Mouse (Mus musculus) myocyte (in vitro differentiated cells): ENCODE results near the gene Fcer1g. TPM values are rescaled to one million over a fixed set of nuclear protein-coding genes. Genes with fewer than 3 reads are reported as not detected.

Experiments
- H3K27me3 ChIP-seq: one replicate; pipeline ENCODE4 v1.6.1; 2011; ENCODE audit not compliant: control insufficient read depth, insufficient read depth, insufficient read length
- H3K36me3 ChIP-seq: one replicate; pipeline ENCODE4 v1.6.1; 2011; ENCODE audit not compliant: control insufficient read depth, insufficient read depth
- H3K4me2 ChIP-seq: one replicate; pipeline ENCODE4 v1.6.1; 2011; ENCODE audit warnings: low read depth, control low read depth
- H3K4me3 ChIP-seq: one replicate; pipeline ENCODE4 v1.5.1; 2011; ENCODE audit warnings: mild to moderate bottlenecking, control low read depth, moderate library complexity
- H3K79me2 ChIP-seq: one replicate; pipeline ENCODE4 v1.6.1; 2011; ENCODE audit not compliant: control insufficient read depth, insufficient read depth
- H3ac ChIP-seq: one replicate; pipeline ENCODE4 v1.6.1; 2011; ENCODE audit not compliant: control insufficient read depth, insufficient read length
- CEBPB ChIP-seq: IDR thresholded peaks from 2 replicates; pipeline ENCODE4 v1.6.1; 2011; ENCODE audit warnings: mild to moderate bottlenecking, moderate library complexity; ENCODE audit not compliant: poor library complexity, insufficient read depth, severe bottlenecking
- E2F4 ChIP-seq: IDR thresholded peaks from one replicate; pipeline ENCODE4 v1.6.1; 2011; ENCODE audit warnings: mild to moderate bottlenecking, control low read depth, moderate library complexity; ENCODE audit not compliant: insufficient read depth
- MAX ChIP-seq: IDR thresholded peaks from one replicate; pipeline ENCODE4 v1.6.1; 2011; ENCODE audit warnings: low read depth, mild to moderate bottlenecking, control low read depth
- MYOD1 ChIP-seq, 3 experiments: IDR thresholded peaks; one replicate each; pipeline ENCODE4 v1.6.1; 2011; ENCODE audit warnings: control low read depth in 2 of 3, low read depth in 2 of 3, mild to moderate bottlenecking in 2 of 3, moderate library complexity in 1 of 3; ENCODE audit not compliant: insufficient read length in 2 of 3, control insufficient read depth in 1 of 3
- MYOG ChIP-seq, 3 experiments: IDR thresholded peaks; one replicate each; pipeline ENCODE4 v1.6.1; 2011; ENCODE audit warnings: control low read depth in 2 of 3, low read depth in 2 of 3, mild to moderate bottlenecking in 2 of 3; ENCODE audit not compliant: insufficient read length in 2 of 3, control insufficient read depth in 1 of 3, insufficient read depth in 1 of 3
- POLR2A ChIP-seq: IDR thresholded peaks from one replicate; pipeline ENCODE4 v1.6.1; 2011; ENCODE audit warnings: low read depth, mild to moderate bottlenecking, control low read depth, moderate library complexity; ENCODE audit not compliant: insufficient read length
- POLR2AphosphoS2 ChIP-seq: IDR thresholded peaks from one replicate; pipeline ENCODE4 v1.6.1; 2011; ENCODE audit warnings: low read depth, control low read depth; ENCODE audit not compliant: insufficient read length
- REST ChIP-seq: IDR thresholded peaks from one replicate; pipeline ENCODE4 v1.6.1; 2011; ENCODE audit warnings: mild to moderate bottlenecking, control low read depth, moderate library complexity; ENCODE audit not compliant: insufficient read depth, insufficient read length
- SRF ChIP-seq: IDR thresholded peaks from one replicate; pipeline ENCODE4 v1.6.1; 2011; ENCODE audit warnings: low read depth; ENCODE audit not compliant: control insufficient read depth, insufficient read length
- TCF12 ChIP-seq: IDR thresholded peaks from one replicate; pipeline ENCODE4 v1.6.1; 2011; ENCODE audit warnings: mild to moderate bottlenecking, control low read depth; ENCODE audit not compliant: poor library complexity, insufficient read depth, severe bottlenecking
- TCF3 ChIP-seq: IDR thresholded peaks from one replicate; pipeline ENCODE4 v1.6.1; 2011; ENCODE audit warnings: low read depth, control low read depth; ENCODE audit not compliant: insufficient read length
- USF1 ChIP-seq: IDR thresholded peaks from one replicate; pipeline ENCODE4 v1.6.1; 2011; ENCODE audit warnings: low read depth, mild to moderate bottlenecking, control low read depth, moderate library complexity
- polyA plus RNA-seq: library from polyadenylated mRNA; unstranded; fragments of >200 nt; fragmentation: generic; extraction: Trizol; gene quantifications from one replicate; pipeline ENCODE4 v1.2.1, GENCODE M21; 2012; ENCODE audit warnings: missing spikeins

The Fcer1g gene
- polyA plus RNA-seq, 1 experiment: not detected

GRCm38 (mm10) chr1:171232348-171232747, 1.8 kb downstream of the Fcer1g start:
- no peak overlapping the region for H3K4me3 ChIP-seq
- TF ChIP-seq MAX (no peak), USF1 (no peak), SRF (no peak), MYOG (IDR thresholded peaks at IDR 0.05; ENCODE audit: control insufficient read depth in 1 of 3, insufficient read depth in 1 of 3, insufficient read length in 2 of 3, low read depth in 2 of 3) (no peak), POLR2A (no peak), CEBPB (no peak), REST (no peak), MYOD1 (IDR thresholded peaks at IDR 0.05; ENCODE audit: control insufficient read depth in 1 of 3, insufficient read length in 2 of 3, low read depth in 2 of 3) (no peak), TCF12 (no peak), POLR2AphosphoS2 (no peak), TCF3 (no peak), E2F4 (no peak)

GRCm38 (mm10) chr1:171231844-171232243, 2.3 kb downstream of the Fcer1g start:
- Histone ChIP-seq H3K36me3 (peaks cover 30% of the 10 kb centered on the region), H3K4me2 (peak overlapping the region; percentile 30), H3K79me2 (no peaks in the 10 kb centered on the region), H3ac (no peak overlapping the region), H3K4me3 (no peak overlapping the region), H3K27me3 (no peaks in the 10 kb centered on the region)
- TF ChIP-seq TCF3 (no peak), USF1 (no peak)

More at GRCm38 (mm10) chr1:171232348-171232747, 1.8 kb downstream of the Fcer1g start:
- H3K27me3 ChIP-seq: no peaks in the 10 kb centered on the region
- H3K4me2 ChIP-seq: peak overlapping the region; percentile 30
- peaks cover 36% of the 10 kb centered on the region for H3K36me3 ChIP-seq
- H3ac ChIP-seq: no peak overlapping the region
- no peaks in the 10 kb centered on the region for H3K79me2 ChIP-seq

GRCm38 (mm10) chr1:171230215-171230614, 4.0 kb downstream of the Fcer1g start:
- Histone ChIP-seq H3K36me3 (peaks cover 20% of the 10 kb centered on the region), H3K79me2 (no peaks in the 10 kb centered on the region), H3K27me3 (no peaks in the 10 kb centered on the region), H3ac (no peak overlapping the region), H3K4me2 (no peak overlapping the region), H3K4me3 (no peak overlapping the region)
- no peak for TF ChIP-seq REST
- TF ChIP-seq SRF: no peak
- no peak for TF ChIP-seq TCF3
- no peak for TF ChIP-seq CEBPB
- no peak for TF ChIP-seq MYOG (IDR thresholded peaks at IDR 0.05; ENCODE audit: control insufficient read depth in 1 of 3, insufficient read depth in 1 of 3, insufficient read length in 2 of 3, low read depth in 2 of 3)
- no peak for TF ChIP-seq POLR2AphosphoS2
- TF ChIP-seq E2F4: no peak

GRCm38 (mm10) chr1:171229750-171230149, 4.4 kb downstream of the Fcer1g start:
- Histone ChIP-seq H3K27me3 (no peaks in the 10 kb centered on the region), H3K4me2 (no peak overlapping the region), H3K4me3 (no peak overlapping the region), H3K79me2 (no peaks in the 10 kb centered on the region), H3K36me3 (peaks cover 17% of the 10 kb centered on the region), H3ac (no peak overlapping the region)
- TF ChIP-seq REST (no peak), CEBPB (no peak), USF1 (no peak), POLR2AphosphoS2 (no peak), TCF3 (no peak), MYOG (IDR thresholded peaks at IDR 0.05; ENCODE audit: control insufficient read depth in 1 of 3, insufficient read depth in 1 of 3, insufficient read length in 2 of 3, low read depth in 2 of 3) (no peak), TCF12 (no peak), E2F4 (no peak), SRF (no peak)

- H3K79me2 ChIP-seq: no peaks in the 10 kb centered on the region
These were observed 6.3 kb downstream of the Fcer1g start for GRCm38 (mm10) chr1:171227879-171228278.

More at GRCm38 (mm10) chr1:171227879-171228278, 6.3 kb downstream of the Fcer1g start:
- no peak overlapping the region for H3ac ChIP-seq
- no peak overlapping the region for H3K4me3 ChIP-seq
- peaks cover 4% of the 10 kb centered on the region for H3K36me3 ChIP-seq
- no peaks in the 10 kb centered on the region for H3K27me3 ChIP-seq
- H3K4me2 ChIP-seq: no peak overlapping the region
- no peak for TF ChIP-seq USF1
- TF ChIP-seq CEBPB: no peak
- no peak for TF ChIP-seq POLR2A
- TF ChIP-seq TCF12: no peak
- no peak for TF ChIP-seq MYOD1 (IDR thresholded peaks at IDR 0.05; ENCODE audit: control insufficient read depth in 1 of 3, insufficient read length in 2 of 3, low read depth in 2 of 3)
- TF ChIP-seq TCF3: no peak
- no peak for TF ChIP-seq MAX
- TF ChIP-seq MYOG (IDR thresholded peaks at IDR 0.05; ENCODE audit: control insufficient read depth in 1 of 3, insufficient read depth in 1 of 3, insufficient read length in 2 of 3, low read depth in 2 of 3): no peak
- no peak for TF ChIP-seq SRF
- no peak for TF ChIP-seq REST
- no peak for TF ChIP-seq POLR2AphosphoS2
- no peak for TF ChIP-seq E2F4
